Mouse (Mus musculus) kidney, embryonic 14.5 days (tissue): Measurements from ENCODE around the gene Cntn2. TPM values are rescaled to one million over a fixed set of nuclear protein-coding genes. Genes with fewer than 3 reads are reported as not detected.

Experiments used
- ATAC-seq: fragments of 200-750 bp; cut with Nextera tagmentation; 2 replicates; pipeline ENCODE4 v1.8.0; 2017; ENCODE audit warnings: moderate number of reproducible peaks, mild to moderate bottlenecking, moderate TSS enrichment, moderate library complexity; ENCODE audit not compliant: low FRiP score, low TSS enrichment
- H3K27ac ChIP-seq: fragments of 300-500 bp; sonication (generic); 2 replicates; pipeline ENCODE4 v1.5.1; 2014; ENCODE audit warnings: low read depth, mild to moderate bottlenecking, low read length, moderate library complexity, mixed read lengths
- H3K27me3 ChIP-seq: fragments of 300-500 bp; sonication (generic); 2 replicates; pipeline ENCODE4 v1.6.1; 2014; ENCODE audit warnings: mild to moderate bottlenecking, low read length; ENCODE audit not compliant: control insufficient read depth, insufficient read depth
- H3K36me3 ChIP-seq: fragments of 300-500 bp; sonication (generic); 2 replicates; pipeline ENCODE4 v1.6.1; 2014; ENCODE audit warnings: low read length, mixed read lengths; ENCODE audit not compliant: control insufficient read depth, insufficient read depth
- H3K4me1 ChIP-seq: fragments of 300-500 bp; sonication (generic); 2 replicates; pipeline ENCODE4 v1.6.1; 2014; ENCODE audit warnings: low read length, mixed read lengths; ENCODE audit not compliant: control insufficient read depth, insufficient read depth
- H3K4me2 ChIP-seq: fragments of 300-500 bp; sonication (generic); replicated peaks from 2 replicates; pipeline ENCODE4 v1.6.1; 2014; ENCODE audit warnings: low read depth, mild to moderate bottlenecking, low read length
- H3K4me3 ChIP-seq: fragments of 300-500 bp; sonication (generic); 2 replicates; pipeline ENCODE4 v1.5.1; 2014; ENCODE audit warnings: mild to moderate bottlenecking, low read length
- H3K9ac ChIP-seq: fragments of 300-500 bp; sonication (generic); 2 replicates; pipeline ENCODE4 v1.6.1; 2014; ENCODE audit warnings: low read depth, mild to moderate bottlenecking, low read length, moderate library complexity
- H3K9me3 ChIP-seq: fragments of 300-500 bp; sonication (generic); 2 replicates; pipeline ENCODE4 v1.6.1; 2016; ENCODE audit warnings: low read length; ENCODE audit not compliant: control insufficient read depth
- WGBS: fragments of 180-500 bp; shearing (Covaris S2); extraction: QIAGEN DNeasy Blood & Tissue Kit; methylation state at CpG from one replicate; pipeline ENCODE4 v1.1.7; 2014; 5-methylcytosine and 5-hydroxymethylcytosine counted together
- polyA plus RNA-seq: library from polyadenylated mRNA; unstranded; fragments of >200 nt; fragmentation: Nextera tagmentation; extraction: Ambion mirVana; gene quantifications from 2 replicates; pipeline ENCODE4 v1.2.1, GENCODE M21; 2014

Cntn2 gene
- polyA plus RNA-seq, 1 experiment from 2014 or later: 0.32 TPM

DNA sequence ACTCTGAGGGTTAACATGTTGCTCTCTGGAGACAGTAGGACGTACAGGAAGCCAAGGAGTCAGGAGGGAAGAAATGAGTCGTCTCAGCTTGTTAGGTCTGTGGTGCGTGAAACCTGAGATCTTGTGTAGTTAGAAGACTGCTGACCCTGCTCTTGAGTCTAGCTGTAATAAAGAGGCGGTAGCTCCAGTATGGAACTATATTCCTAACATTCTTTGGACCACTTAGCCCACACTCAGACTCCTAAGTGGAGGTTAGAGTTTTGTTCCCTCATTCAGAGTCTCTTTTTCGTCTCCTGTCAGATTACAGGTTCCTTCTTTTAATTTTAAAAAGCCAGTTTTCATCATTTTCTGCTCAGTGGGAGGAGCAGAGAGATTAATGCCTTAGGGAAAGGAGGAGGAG lies 78.4 kb downstream of the Cntn2 start:
- ATAC-seq: no peak
- Histone ChIP-seq H3K27me3 (no peaks in the 10 kb centered on the region), H3K9ac (no peak overlapping the region), H3K9me3 (no peaks in the 10 kb centered on the region), H3K36me3 (peaks cover 36% of the 10 kb centered on the region), H3K4me2 (no peak overlapping the region), H3K4me3 (no peak overlapping the region), H3K4me1 (no peaks in the 10 kb centered on the region), H3K27ac (no peak overlapping the region)
- 53% methylated on average over 5 of the region's 5 CpGs for WGBS

Other genes with a start within 250 kb of the Cntn2 start
- gene Klhdc8a, start 244.6 kb downstream of the Cntn2 start, polyA plus RNA-seq: 1.3 and 1.4 TPM in 2 replicates
- gene Nuak2, start 227.1 kb downstream of the Cntn2 start, polyA plus RNA-seq: 1.4 and 2.3 TPM in 2 replicates
- 5.5 and 6.2 TPM in 2 replicates for gene Tmcc2, start 152.0 kb downstream of the Cntn2 start, polyA plus RNA-seq
- 14.9 and 22.1 TPM in 2 replicates for gene Dstyk, start 125.7 kb downstream of the Cntn2 start, polyA plus RNA-seq
- gene Rbbp5, start 65.9 kb downstream of the Cntn2 start, polyA plus RNA-seq: 27.9 and 47.3 TPM in 2 replicates
- 1.1 and 2.1 TPM in 2 replicates for gene Tmem81, start 37.0 kb downstream of the Cntn2 start, polyA plus RNA-seq
- gene Nfasc, start 198.5 kb upstream of the Cntn2 start, polyA plus RNA-seq: 0.43 and 0.76 TPM in 2 replicates